Mouse (Mus musculus): ENCODE data around the gene Zfp113. TPM values are rescaled to one million over a fixed set of nuclear protein-coding genes. Genes with fewer than 3 reads are reported as not detected.

Zfp113 gene
- total RNA-seq (2021) = 10 to 100 TPM in 1 of 2 experiments, 1 to 10 TPM in 1; 9.6 to 11.0 TPM

DNA sequence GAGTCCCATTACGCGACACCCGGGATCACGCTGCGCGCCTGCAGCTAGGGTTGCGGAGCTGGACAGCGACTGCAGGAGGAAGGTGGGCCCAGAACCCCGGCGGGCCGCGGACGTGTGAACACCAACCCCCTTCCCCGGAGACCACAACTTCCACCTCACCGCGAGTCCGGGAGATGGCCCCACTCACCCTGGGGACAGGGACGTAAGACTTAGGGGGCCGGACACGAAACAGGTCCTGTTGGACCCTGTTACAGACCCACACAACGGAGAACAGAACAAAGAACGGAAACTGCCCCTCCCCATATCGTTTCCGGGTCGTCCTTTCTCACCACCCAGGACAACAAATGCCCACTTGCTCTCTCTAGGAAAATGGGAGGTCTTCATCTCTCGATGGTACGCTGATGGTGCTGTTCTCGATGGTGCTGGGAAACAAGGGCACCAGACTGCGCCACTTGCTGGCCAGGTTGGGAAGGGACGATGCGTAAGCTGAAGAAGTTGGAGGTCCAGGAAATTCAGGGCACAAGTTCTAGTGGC lies at the start of gene Zfp113:
Zfp113 (minus strand) TSS at position 302 of the 534 bp plus-strand sequence.
- intact Hi-C loops (cut with DNase I) = loop anchor here (2.0 kb wide), 1 partner anchor 39 kb away; the partner anchor contains the start of gene Zscan21
- peak; percentile 80 for DNase-seq (ENCODE audit: low spot score)

- DNase-seq (ENCODE audit: low spot score) = no peak
- intact Hi-C loops (cut with DNase I) = no loop called here
Observed at GRCm38 (mm10) chr5:138202086-138202485, 46.5 kb upstream of the Zfp113 start.

DNA sequence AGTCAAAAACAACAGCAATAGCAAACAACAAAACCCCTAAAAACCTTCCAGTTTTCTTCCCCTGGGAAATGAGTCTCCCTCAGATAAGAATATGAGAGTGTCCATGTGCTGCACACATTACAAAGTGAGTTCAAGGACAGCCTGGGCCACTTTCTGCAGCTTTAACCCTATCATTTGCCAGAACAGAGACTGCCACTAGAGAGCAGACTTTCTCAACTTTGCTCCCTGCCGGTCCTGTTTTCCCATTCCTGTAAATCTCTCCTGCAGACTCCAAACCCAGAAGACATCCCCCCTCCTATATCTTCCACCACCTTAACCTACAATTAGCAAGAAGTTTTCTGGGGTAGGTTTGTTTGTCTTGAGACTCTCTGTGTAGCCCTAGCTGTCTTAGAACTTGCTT lies 44.0 kb upstream of the Zfp113 start:
- intact Hi-C loops (cut with DNase I) = no loop called here
- DNase-seq (ENCODE audit: low spot score) = no peak

- intact Hi-C loops (cut with DNase I) = no loop called here
- DNase-seq (ENCODE audit: low spot score) = no peak
Observed at GRCm38 (mm10) chr5:138195463-138195862, 39.9 kb upstream of the Zfp113 start.

GRCm38 (mm10) chr5:138194755-138195345 lies 39.3 kb upstream of the Zfp113 start:
- DNase-seq (ENCODE audit: low spot score) = no peak
- intact Hi-C loops (cut with DNase I) = no loop called here

DNA sequence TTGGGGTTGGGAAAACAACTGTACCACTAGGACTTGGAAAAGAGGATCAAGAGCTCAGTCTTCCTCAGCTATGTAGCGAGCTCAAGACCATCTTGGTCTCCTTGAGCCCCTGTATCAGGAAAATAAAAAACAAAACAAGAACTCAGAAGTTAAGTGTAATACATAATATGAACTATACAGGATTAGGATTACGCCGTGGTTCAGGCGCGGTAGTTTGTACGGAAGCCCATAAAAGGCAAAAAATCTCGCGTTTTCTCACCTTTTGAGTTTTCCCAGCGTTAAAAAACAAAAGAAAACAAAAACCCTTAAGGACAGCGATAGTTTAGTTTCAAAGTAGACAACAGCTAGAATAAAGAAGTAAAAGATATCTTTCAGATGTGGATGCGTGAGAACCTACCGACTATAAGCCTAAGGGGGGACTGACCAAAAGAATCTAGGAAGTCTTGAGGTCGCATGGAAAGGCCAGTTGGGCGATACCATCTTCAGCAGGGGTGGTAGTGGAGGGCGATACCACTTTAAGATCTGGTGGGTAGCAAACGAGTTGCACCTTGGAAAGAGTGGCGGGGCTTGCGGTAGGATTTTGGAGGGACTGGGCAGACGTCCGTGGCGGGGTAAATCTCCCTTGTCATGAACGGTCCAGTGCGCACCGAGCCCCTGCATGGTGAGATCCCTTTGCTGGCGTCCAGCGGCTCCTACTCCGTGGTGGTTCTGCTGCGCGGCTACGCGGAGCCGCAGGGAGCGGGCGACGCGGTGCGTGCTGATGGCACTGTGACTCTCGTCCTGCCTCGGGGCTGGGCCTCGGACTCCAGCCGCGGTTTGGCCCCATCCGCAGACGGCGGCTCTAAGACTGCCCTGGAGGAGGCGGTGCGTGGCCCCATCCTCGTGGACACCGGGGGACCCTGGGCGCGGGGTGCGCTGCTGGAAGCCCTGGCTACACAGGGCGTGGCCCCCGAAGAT lies 38.5 kb upstream of the Zfp113 start, which contains the start of gene Mblac1:
Mblac1 (plus strand) TSS at position 544 of the 957 bp plus-strand sequence.
- intact Hi-C loops (cut with DNase I) = no loop called here
- peak; percentile 67 for DNase-seq (ENCODE audit: low spot score)

GRCm38 (mm10) chr5:138187661-138188306 lies 32.2 kb upstream of the Zfp113 start:
- peak; percentile 42 for DNase-seq (ENCODE audit: low spot score)
- intact Hi-C loops (cut with DNase I) = loop anchor here (2.0 kb wide), 1 partner anchor 15 kb away; the partner anchor contains the start of genes Ap4m1 and Mcm7

DNA sequence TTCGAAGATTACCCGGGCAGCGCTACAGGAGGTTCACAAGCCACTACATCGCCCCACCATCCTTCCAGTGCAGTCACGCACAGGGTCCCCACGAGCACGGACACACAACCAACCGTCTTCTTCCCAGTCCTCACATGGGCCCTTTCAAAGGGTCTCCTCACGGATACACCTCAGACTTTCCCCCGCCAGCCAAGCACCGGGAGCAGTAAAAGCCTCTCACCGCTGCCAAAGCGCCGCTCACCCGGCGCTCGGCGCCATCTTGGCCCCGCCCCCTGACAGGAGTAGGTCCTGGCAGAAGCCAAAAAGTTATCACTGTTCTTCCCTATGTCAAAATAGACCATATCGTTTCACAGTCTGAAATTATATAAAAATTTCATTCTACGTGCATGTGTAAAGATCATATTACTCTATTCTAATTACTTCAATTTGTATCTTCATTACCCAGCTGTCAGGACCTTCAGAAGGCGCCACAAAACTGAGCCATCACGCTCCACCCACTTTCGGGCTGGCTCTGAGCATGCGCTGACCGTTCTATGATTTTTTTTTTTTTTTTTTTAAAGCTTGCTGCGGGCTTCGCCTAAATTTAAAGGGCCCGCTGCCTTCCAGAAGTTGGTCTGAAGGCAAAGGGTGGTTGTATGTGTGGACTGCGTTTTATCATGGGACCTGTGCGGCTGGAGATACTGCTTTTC lies 31.6 kb upstream of the Zfp113 start, which contains the start of the genes Taf6 and Cnpy4:
Taf6 (minus strand) TSS at position 502 of the 689 bp plus-strand sequence.
Cnpy4 (plus strand) TSS at position 536 of the 689 bp plus-strand sequence.
- intact Hi-C loops (cut with DNase I) = loop anchor here (2.0 kb wide), 1 partner anchor 14 kb away; the partner anchor contains the start of genes Ap4m1 and Mcm7
- peak; percentile 69 for DNase-seq (ENCODE audit: low spot score)

DNA sequence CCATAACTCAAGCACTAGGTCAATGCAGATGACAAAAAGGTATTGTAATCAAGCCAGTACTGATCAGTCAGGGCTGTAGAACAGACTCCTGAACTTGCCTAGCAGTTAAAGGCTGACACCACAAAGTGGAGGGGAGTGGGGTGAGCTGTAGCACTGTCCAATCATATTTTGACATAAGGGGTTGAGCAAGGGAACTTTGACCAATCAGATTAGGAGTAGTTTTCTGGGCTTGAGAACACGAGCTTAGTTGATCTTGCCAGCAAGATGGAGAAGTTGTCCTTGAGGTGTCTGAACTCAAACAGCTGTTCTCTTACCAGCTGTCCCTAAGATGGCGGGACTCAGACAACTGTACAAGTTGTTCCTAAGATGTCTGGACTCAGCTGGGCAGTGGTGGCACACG lies 17.7 kb upstream of the Zfp113 start:
- intact Hi-C loops (cut with DNase I) = loop anchor here (2.0 kb wide), 1 partner anchor 14 kb away; the partner anchor contains the start of genes Cnpy4 and Taf6
- no peak for DNase-seq (ENCODE audit: low spot score)

DNA sequence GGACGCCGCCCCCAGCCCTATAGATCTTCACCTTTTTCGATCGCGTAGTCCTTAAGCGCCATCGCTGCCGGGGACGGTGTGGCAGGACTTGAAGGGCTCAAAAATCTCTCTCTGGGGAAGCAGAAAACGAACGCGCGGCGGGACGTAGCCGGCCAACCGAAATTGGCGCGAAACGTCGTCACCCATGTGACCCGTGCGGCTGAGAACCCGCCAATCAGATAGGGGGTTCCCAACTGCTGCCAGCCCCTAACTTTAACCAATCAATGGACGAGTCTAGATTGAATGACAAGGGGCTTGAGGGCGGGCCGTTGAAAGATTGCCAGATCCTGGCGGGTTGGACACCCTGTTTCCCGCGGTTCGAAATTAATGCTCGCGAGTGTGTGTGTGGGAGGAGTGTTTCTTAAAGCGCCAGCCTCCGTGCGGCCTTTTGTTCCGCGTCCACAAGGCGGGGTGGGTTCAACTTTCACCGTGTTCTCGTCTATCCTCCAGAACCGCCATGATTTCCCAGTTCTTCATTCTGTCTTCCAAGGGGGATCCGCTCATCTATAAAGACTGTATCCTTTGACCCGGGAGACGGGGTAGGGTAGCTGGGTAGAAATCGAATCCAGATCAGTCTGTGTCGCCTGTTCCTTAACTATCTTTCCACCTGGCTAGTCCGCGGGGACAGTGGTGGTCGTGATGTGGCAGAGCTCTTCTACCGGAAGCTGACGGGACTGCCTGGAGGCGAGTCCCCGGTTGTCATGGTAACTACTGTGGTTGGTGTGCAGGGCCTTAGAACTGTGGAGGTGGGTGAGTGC lies 16.3 kb upstream of the Zfp113 start, which contains the start of the genes Ap4m1 and Mcm7:
Ap4m1 (plus strand) TSS at position 308 of the 797 bp plus-strand sequence.
Mcm7 (minus strand) TSS at position 728 of the 797 bp plus-strand sequence.
- intact Hi-C loops (cut with DNase I) = loop anchor here (2.0 kb wide), 1 partner anchor 15 kb away; the partner anchor contains the start of genes Cnpy4 and Taf6
- DNase-seq (ENCODE audit: low spot score) = peak; percentile 97

DNA sequence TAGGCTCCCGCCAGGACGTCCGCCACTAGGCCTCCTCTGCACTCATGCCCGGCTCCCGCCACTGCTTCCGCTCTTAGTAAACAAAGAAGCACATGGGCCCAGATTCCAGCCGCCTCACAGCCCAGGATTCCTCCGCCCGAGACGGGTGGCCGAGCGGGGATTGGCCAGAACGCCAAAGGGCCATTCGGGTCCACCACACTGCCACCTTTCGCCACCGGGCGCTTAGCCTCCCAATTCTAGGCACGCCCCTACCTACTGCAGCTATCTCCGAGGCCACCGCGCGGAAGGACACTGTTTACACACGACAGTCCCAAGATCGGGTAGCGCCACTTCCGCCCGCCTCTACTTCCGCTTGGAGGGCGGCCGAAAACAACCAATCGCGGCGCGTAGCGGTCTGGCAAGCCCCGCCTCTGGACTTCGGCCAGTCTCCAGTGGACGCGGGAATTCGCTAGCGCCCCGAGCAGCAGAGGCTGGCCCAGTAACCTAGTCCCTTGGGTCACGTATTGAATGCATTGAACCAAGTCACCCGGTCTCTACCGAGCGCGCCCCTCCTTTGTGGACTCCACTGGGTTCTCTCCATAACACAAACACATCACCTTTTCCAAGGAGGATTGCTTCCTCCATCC lies 15.5 kb upstream of the Zfp113 start:
- intact Hi-C loops (cut with DNase I) = no loop called here
- DNase-seq (ENCODE audit: low spot score) = peak; percentile 90

- DNase-seq (ENCODE audit: low spot score) = no peak
- intact Hi-C loops (cut with DNase I) = loop anchor here (5.0 kb wide), 1 partner anchor 378 kb away; the partner anchor contains the start of genes Mepce and Zcwpw1
Observed at GRCm38 (mm10) chr5:138165594-138165993, 10.1 kb upstream of the Zfp113 start.

GRCm38 (mm10) chr5:138163610-138164009 lies 8.1 kb upstream of the Zfp113 start:
- intact Hi-C loops (cut with DNase I) = no loop called here
- no peak for DNase-seq (ENCODE audit: low spot score)

- no peak for DNase-seq (ENCODE audit: low spot score)
- intact Hi-C loops (cut with DNase I) = no loop called here
Observed at GRCm38 (mm10) chr5:138163046-138163445, 7.5 kb upstream of the Zfp113 start.

- intact Hi-C loops (cut with DNase I) = no loop called here
- DNase-seq (ENCODE audit: low spot score) = peak; percentile 84
Observed at GRCm38 (mm10) chr5:138160842-138161665, 5.5 kb upstream of the Zfp113 start, which contains the start of gene Cops6. Gene Cops6, plus strand, starts transcription at chr5:138161071.

- intact Hi-C loops (cut with DNase I) = no loop called here
Observed at GRCm38 (mm10) chr5:138160224-138160762, 4.7 kb upstream of the Zfp113 start.

More at GRCm38 (mm10) chr5:138160224-138160762, 4.7 kb upstream of the Zfp113 start:
- DNase-seq (ENCODE audit: low spot score) = no peak

Data from heart, postnatal 25 days (tissue).